Mouse (Mus musculus): ENCODE measurements at regions not wholly inside any gene's neighbourhood (a gene's known extent, or its start where the extent isn't known, plus 50 kb on each side); places are given as distances from the start of the nearest gene placed in this dataset.

GRCm38 (mm10) chr2:19743467-19743866, 85.9 kb downstream of the Otud1 start:
- no peak for ATAC-seq (ENCODE audit: low read depth)
- Histone ChIP-seq H3K27ac (replicated peaks; ENCODE audit: low read depth, low read length) (no peak overlapping the region), H3K27me3 (replicated peaks; ENCODE audit: control insufficient read depth, insufficient read depth, low read length) (no peaks in the 10 kb centered on the region), H3K36me3 (ENCODE audit: control insufficient read depth, insufficient read depth, low read length) (no peaks in the 10 kb centered on the region), H3K4me2 (ENCODE audit: low read depth, low read length) (no peak overlapping the region), H3K4me3 (ENCODE audit: low read depth, low read length) (no peak overlapping the region), H3K9me3 (ENCODE audit: control insufficient read depth, low read length) (peaks cover 8% of the 10 kb centered on the region; the same call in 1 of the 2 replicates), H3K9ac (ENCODE audit: low read depth, low read length) (no peak overlapping the region), H3K4me1 (ENCODE audit: control insufficient read depth, insufficient read depth, low read length) (no peaks in the 10 kb centered on the region)
- DNase-seq (ENCODE audit: low spot score) = peak; percentile 39
- 23% methylated on average over 4 of the region's 4 CpGs for WGBS

GRCm38 (mm10) chr2:19744986-19745660, 87.6 kb downstream of the Otud1 start:
- Histone ChIP-seq H3K9ac (ENCODE audit: low read depth, low read length) (no peak overlapping the region), H3K4me2 (ENCODE audit: low read depth, low read length) (no peak overlapping the region), H3K4me1 (ENCODE audit: control insufficient read depth, insufficient read depth, low read length) (no peaks in the 10 kb centered on the region), H3K36me3 (ENCODE audit: control insufficient read depth, insufficient read depth, low read length) (no peaks in the 10 kb centered on the region), H3K9me3 (ENCODE audit: control insufficient read depth, low read length) (peaks cover 8% of the 10 kb centered on the region; the same call in 1 of the 2 replicates), H3K27me3 (replicated peaks; ENCODE audit: control insufficient read depth, insufficient read depth, low read length) (no peaks in the 10 kb centered on the region), H3K27ac (replicated peaks; ENCODE audit: low read depth, low read length) (no peak overlapping the region), H3K4me3 (ENCODE audit: low read depth, low read length) (no peak overlapping the region)
- DNase-seq (ENCODE audit: low spot score) (no peak), ATAC-seq (ENCODE audit: low read depth) (no peak)
- 95% methylated on average over 2 of the region's 2 CpGs for WGBS

GRCm38 (mm10) chr2:19752753-19753152, 95.2 kb downstream of the Otud1 start:
- Histone ChIP-seq H3K27me3 (replicated peaks; ENCODE audit: control insufficient read depth, insufficient read depth, low read length) (no peaks in the 10 kb centered on the region), H3K4me1 (ENCODE audit: control insufficient read depth, insufficient read depth, low read length) (no peaks in the 10 kb centered on the region), H3K36me3 (ENCODE audit: control insufficient read depth, insufficient read depth, low read length) (no peaks in the 10 kb centered on the region), H3K9me3 (ENCODE audit: control insufficient read depth, low read length) (no peaks in the 10 kb centered on the region), H3K27ac (replicated peaks; ENCODE audit: low read depth, low read length) (no peak overlapping the region), H3K9ac (ENCODE audit: low read depth, low read length) (no peak overlapping the region), H3K4me3 (ENCODE audit: low read depth, low read length) (no peak overlapping the region), H3K4me2 (ENCODE audit: low read depth, low read length) (no peak overlapping the region)
- DNase-seq (ENCODE audit: low spot score) (no peak), ATAC-seq (ENCODE audit: low read depth) (no peak)
- 86% methylated on average over 11 of the region's 11 CpGs for WGBS

DNA sequence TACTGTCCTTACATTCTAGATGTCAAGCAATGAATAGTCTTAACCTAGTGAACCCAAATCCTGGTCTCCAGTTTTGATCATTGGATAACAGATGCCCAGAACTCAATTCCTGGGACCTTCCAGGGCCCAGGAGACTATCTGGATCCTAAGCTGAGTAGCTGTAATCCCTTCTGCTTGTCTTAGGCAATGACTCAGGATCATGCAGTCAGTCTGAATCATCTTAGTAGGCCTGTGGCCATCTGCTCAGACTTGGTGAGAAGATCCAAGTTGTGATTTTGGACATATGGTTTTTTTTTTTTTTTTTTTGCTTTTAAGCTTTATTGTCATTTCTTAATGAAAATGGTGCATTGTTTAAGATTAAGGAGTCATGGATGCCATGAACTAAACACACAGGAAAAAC, 95.9 kb downstream of the Otud1 start:
- no peak overlapping the region for H3K27ac ChIP-seq (replicated peaks; ENCODE audit: low read depth, low read length)
- ATAC-seq (ENCODE audit: low read depth) (no peak), DNase-seq (ENCODE audit: low spot score) (no peak)
- H3K27me3 ChIP-seq (replicated peaks; ENCODE audit: control insufficient read depth, insufficient read depth, low read length) = no peaks in the 10 kb centered on the region
- H3K36me3 ChIP-seq (ENCODE audit: control insufficient read depth, insufficient read depth, low read length) = no peaks in the 10 kb centered on the region
- H3K4me1 ChIP-seq (ENCODE audit: control insufficient read depth, insufficient read depth, low read length) = no peaks in the 10 kb centered on the region
- no peak overlapping the region for H3K4me2 ChIP-seq (ENCODE audit: low read depth, low read length)
- no peak overlapping the region for H3K4me3 ChIP-seq (ENCODE audit: low read depth, low read length)
- no peak overlapping the region for H3K9ac ChIP-seq (ENCODE audit: low read depth, low read length)
- H3K9me3 ChIP-seq (ENCODE audit: control insufficient read depth, low read length) = no peaks in the 10 kb centered on the region

DNA sequence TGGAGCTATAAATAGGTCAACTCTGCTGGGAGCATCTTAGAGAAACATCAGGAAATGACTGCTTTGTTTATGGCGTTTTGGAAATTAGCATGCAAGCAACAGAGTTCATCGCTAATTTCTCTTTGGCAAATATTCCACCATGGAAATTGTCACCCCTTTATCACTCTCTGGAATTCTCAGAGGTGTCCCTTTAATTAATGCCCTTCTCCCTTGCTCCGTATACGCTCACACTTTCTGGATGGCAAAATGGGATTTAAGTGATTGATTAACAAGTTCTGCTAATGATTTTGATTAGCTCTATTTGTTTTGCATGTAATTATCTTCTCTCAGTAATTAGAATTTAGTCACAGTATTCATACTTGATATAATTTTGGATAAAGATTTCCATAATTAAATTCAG, 100.4 kb downstream of the Otud1 start:
- 66% methylated on average over 4 of the region's 4 CpGs for WGBS
- no peak for DNase-seq (ENCODE audit: low spot score)
- Histone ChIP-seq H3K4me2 (ENCODE audit: low read depth, low read length) (no peak overlapping the region), H3K4me1 (ENCODE audit: control insufficient read depth, insufficient read depth, low read length) (no peaks in the 10 kb centered on the region), H3K36me3 (ENCODE audit: control insufficient read depth, insufficient read depth, low read length) (no peaks in the 10 kb centered on the region), H3K27me3 (replicated peaks; ENCODE audit: control insufficient read depth, insufficient read depth, low read length) (no peaks in the 10 kb centered on the region), H3K9me3 (ENCODE audit: control insufficient read depth, low read length) (no peaks in the 10 kb centered on the region), H3K4me3 (ENCODE audit: low read depth, low read length) (no peak overlapping the region), H3K9ac (ENCODE audit: low read depth, low read length) (no peak overlapping the region), H3K27ac (replicated peaks; ENCODE audit: low read depth, low read length) (no peak overlapping the region)
- ATAC-seq (ENCODE audit: low read depth) = no peak

- DNase-seq (ENCODE audit: low spot score) (peak; percentile 20), ATAC-seq (ENCODE audit: low read depth) (no peak)
- 45% methylated on average over 2 of the region's 2 CpGs for WGBS
Observed at GRCm38 (mm10) chr2:19759169-19759568, 101.6 kb downstream of the Otud1 start.

DNA sequence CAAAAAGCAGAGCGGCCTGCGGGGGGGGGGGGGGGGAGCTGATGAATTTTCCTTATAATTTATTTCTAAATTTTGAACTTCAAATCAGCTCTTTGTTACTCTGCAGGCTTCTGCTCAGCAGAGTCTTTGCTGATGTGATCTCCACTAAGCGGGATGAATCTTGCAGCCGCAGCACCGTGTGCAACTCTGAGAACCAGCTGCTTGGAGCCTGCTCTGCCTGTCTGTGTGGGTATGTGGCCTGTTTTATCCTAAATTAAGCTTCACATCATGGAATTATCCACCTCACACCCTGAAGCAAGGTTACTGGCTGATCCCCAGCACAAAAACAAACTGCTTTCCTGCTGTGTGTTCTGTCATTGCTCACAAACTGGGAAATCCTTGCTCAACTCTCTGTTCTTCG, 102.0 kb downstream of the Otud1 start:
- WGBS = 72% methylated on average over 6 of the region's 6 CpGs
- Histone ChIP-seq H3K36me3 (ENCODE audit: control insufficient read depth, insufficient read depth, low read length) (no peaks in the 10 kb centered on the region), H3K27ac (replicated peaks; ENCODE audit: low read depth, low read length) (no peak overlapping the region), H3K9ac (ENCODE audit: low read depth, low read length) (no peak overlapping the region), H3K27me3 (replicated peaks; ENCODE audit: control insufficient read depth, insufficient read depth, low read length) (no peaks in the 10 kb centered on the region), H3K9me3 (ENCODE audit: control insufficient read depth, low read length) (no peaks in the 10 kb centered on the region), H3K4me3 (ENCODE audit: low read depth, low read length) (no peak overlapping the region), H3K4me1 (ENCODE audit: control insufficient read depth, insufficient read depth, low read length) (no peaks in the 10 kb centered on the region), H3K4me2 (ENCODE audit: low read depth, low read length) (no peak overlapping the region)
- DNase-seq (ENCODE audit: low spot score) = no peak
- ATAC-seq (ENCODE audit: low read depth) = no peak

More at GRCm38 (mm10) chr2:19759169-19759568, 101.6 kb downstream of the Otud1 start:
- Histone ChIP-seq H3K4me1 (ENCODE audit: control insufficient read depth, insufficient read depth, low read length) (no peaks in the 10 kb centered on the region), H3K27me3 (replicated peaks; ENCODE audit: control insufficient read depth, insufficient read depth, low read length) (no peaks in the 10 kb centered on the region), H3K4me2 (ENCODE audit: low read depth, low read length) (no peak overlapping the region), H3K4me3 (ENCODE audit: low read depth, low read length) (no peak overlapping the region), H3K9me3 (ENCODE audit: control insufficient read depth, low read length) (no peaks in the 10 kb centered on the region), H3K27ac (replicated peaks; ENCODE audit: low read depth, low read length) (no peak overlapping the region), H3K9ac (ENCODE audit: low read depth, low read length) (no peak overlapping the region), H3K36me3 (ENCODE audit: control insufficient read depth, insufficient read depth, low read length) (no peaks in the 10 kb centered on the region)

- ATAC-seq (ENCODE audit: low read depth) = no peak
- no peaks in the 10 kb centered on the region for H3K9me3 ChIP-seq (ENCODE audit: control insufficient read depth, low read length)
- DNase-seq (ENCODE audit: low spot score) = no peak
- 76% methylated on average over 3 of the region's 3 CpGs for WGBS
- no peaks in the 10 kb centered on the region for H3K27me3 ChIP-seq (replicated peaks; ENCODE audit: control insufficient read depth, insufficient read depth, low read length)
- no peaks in the 10 kb centered on the region for H3K36me3 ChIP-seq (ENCODE audit: control insufficient read depth, insufficient read depth, low read length)
- no peak overlapping the region for H3K4me2 ChIP-seq (ENCODE audit: low read depth, low read length)
- no peak overlapping the region for H3K9ac ChIP-seq (ENCODE audit: low read depth, low read length)
- H3K27ac ChIP-seq (replicated peaks; ENCODE audit: low read depth, low read length) = no peak overlapping the region
- H3K4me3 ChIP-seq (ENCODE audit: low read depth, low read length) = no peak overlapping the region
- H3K4me1 ChIP-seq (ENCODE audit: control insufficient read depth, insufficient read depth, low read length) = no peaks in the 10 kb centered on the region
Observed at GRCm38 (mm10) chr2:19762996-19763395, 105.4 kb downstream of the Otud1 start.

DNA sequence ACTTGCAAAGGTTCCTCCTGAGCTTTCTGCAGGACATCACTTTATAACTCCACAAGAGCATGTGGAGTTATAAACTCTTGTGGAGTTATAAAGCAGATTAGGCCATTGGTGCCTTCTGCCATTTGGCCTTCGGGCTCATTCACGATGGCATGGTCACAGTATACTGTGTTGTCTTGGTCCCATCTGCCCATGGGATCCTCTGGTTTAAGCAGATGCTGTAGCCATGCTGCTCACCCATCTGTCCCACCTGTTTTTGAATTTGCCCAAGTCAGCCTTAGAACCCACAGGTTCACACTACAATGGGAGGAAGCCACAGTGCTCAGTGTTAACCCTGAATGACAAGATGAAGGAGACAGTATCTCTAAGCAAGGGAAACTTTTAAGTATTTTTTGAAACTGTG, 124.7 kb upstream of the Etl4 start:
- ATAC-seq (ENCODE audit: low read depth) (no peak), DNase-seq (ENCODE audit: low spot score) (no peak)
- 94% methylated on average over 2 of the region's 2 CpGs for WGBS

More for the DNA sequence above, 124.7 kb upstream of the Etl4 start:
- Histone ChIP-seq H3K27ac (replicated peaks; ENCODE audit: low read depth, low read length) (no peak overlapping the region), H3K27me3 (replicated peaks; ENCODE audit: control insufficient read depth, insufficient read depth, low read length) (no peaks in the 10 kb centered on the region), H3K36me3 (ENCODE audit: control insufficient read depth, insufficient read depth, low read length) (no peaks in the 10 kb centered on the region), H3K4me2 (ENCODE audit: low read depth, low read length) (no peak overlapping the region), H3K4me1 (ENCODE audit: control insufficient read depth, insufficient read depth, low read length) (no peaks in the 10 kb centered on the region), H3K4me3 (ENCODE audit: low read depth, low read length) (no peak overlapping the region), H3K9me3 (ENCODE audit: control insufficient read depth, low read length) (no peaks in the 10 kb centered on the region), H3K9ac (ENCODE audit: low read depth, low read length) (no peak overlapping the region)
